Mouse (Mus musculus) CD4-positive, CD25-positive, alpha-beta regulatory T cell, adult 2 months (primary cell): ENCODE results near the gene Msx1.

Experiments
- DNase-seq: peaks from one replicate; pipeline ENCODE4 v3.0.0-alpha.2; 2012; ENCODE audit warnings: low read depth, low spot score

Msx1 gene

DNA sequence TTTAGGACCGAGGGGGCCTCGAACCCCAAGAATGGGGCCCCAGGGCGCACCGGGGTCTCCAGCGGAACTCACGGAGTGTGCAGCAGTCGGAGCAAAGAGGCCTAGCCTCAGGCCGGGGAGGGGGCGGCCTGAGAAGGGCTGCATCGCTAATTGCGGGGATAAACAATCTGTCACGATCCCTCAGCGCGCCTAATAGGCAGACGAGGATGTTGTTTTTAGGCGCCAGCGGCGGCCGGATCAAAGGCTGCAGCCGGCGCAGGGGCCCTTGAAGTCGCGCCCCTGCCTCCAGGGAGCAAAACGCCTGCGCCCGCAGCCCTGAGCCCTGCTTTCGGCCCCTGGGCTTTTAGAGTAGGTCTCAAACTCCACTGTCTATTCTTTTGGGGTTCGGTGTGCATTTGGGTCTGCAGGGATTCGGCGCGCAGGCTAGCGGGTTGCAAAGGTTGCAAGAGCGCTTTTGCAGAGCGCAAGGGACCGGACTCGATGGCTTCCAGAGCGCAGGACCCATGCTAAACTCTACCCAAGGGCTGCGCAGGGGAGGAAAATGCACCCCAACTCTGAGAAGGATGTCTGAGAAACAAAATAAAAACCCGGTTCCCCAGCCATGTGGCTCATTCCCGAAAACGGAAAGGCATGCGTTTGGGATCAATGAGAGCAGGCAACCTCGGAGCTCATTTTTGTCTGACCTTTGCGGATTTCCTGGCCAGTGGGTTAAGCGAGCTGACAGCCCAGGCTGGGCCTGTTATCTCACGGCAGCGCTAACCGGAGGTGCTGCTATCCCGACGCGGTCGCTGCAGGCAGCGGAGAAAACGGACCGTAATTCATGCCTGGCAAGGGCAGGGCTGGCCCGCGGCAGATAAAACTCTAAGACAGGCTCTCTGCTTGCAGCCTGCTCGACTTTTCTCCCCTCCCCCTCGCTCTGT is 2.6 kb upstream of the Msx1 start:
- no peak for DNase-seq

DNA sequence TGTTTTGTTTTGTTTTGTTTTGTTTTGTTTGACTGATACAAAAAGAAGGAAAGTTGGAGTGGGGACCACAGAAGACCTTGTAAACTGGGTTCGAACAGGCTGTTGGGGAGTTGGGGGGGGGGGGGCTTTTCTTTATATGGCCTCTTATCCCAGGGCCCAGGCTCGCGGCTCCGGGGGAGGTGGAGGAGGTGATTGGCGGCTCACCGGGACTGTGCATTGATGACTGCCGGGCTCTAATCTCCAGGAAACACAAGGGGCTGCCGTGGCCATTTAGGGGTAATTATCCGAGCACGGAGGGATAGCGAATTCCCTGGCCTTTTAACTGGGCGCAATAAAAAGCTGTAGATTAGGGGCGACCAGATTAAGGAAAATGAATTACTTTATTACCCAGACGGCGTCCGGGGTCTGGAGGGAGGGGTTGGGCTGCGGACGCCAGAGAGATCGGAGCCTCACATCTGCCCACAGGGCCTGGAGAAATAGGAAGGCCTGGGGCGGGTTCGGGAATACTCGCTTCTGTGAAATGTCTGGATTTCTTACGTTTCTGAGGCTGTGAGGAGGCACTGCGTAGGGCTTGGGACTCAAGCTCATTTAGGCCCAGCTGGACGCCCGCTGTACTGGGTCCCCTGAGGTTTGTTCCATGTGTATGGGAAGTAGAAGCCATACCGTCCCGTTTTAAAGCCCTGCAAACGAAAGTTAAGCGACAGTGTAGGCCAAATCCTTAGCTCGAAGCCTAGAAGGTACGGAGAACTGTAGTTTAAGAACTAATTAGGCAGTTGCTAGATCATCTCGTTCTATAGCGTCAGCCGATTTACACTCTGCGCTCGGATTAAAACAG is 1.4 kb upstream of the Msx1 start:
- DNase-seq = no peak

DNA sequence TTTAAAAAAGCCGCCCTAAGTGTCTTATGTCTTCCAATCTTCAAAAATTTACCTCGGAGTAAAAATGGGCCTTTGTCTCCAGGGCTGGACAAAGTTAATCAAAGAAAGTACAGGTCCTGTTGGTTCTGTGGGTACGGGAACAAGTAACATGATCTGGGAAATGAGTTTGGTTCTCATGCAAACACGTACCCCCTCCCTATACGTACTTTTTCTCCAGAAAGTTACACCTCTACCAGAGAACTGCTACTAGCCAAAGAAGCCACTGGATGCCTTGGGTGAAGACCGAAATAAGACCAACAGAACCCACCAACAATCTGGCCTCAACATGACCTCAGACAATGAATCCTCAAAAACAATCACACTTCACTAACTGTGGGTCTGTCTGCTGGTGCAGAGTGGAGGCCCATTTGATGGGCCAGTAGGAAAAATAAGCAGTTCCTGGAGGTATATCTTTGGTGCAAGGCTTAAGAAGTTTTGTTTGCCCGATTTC is 773 bp upstream of the Msx1 start:
- DNase-seq = no peak

DNA sequence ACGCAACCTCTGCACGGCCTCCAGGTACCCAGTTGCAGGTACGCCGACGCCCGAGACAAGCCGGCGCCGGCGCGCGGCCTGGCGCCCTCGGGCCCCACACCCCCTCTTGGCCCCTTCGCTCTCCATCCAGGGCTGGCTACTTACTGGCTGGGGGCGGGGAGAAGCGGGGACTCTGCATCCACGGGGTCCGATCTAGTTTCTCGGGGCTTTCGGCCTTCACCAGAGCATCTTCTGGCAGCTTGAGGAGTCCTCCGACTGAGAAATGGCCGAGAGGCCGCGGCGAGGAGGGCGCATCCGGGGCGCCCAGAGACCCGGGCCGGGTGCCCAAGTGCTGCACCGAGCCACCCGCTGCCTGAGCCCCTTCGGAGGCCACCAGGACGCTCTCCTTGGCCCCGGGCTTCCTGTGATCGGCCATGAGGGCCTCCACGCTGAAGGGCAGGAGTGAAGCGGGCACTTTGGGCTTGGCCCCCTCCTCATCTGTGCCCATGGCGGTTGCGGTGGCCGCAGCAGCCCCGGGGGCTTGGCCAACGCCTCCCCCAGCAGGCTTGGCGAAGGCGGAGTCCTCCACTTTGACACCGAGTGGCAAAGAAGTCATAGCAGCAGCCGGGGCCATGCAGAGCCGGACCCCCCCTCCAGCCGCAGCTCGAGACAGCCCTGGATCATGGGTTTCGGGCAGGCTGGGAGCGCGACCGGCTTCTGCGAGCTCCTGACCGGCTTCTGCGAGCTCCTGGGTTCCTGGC is 492 bp downstream of the Msx1 start:
- DNase-seq = no peak

DNA sequence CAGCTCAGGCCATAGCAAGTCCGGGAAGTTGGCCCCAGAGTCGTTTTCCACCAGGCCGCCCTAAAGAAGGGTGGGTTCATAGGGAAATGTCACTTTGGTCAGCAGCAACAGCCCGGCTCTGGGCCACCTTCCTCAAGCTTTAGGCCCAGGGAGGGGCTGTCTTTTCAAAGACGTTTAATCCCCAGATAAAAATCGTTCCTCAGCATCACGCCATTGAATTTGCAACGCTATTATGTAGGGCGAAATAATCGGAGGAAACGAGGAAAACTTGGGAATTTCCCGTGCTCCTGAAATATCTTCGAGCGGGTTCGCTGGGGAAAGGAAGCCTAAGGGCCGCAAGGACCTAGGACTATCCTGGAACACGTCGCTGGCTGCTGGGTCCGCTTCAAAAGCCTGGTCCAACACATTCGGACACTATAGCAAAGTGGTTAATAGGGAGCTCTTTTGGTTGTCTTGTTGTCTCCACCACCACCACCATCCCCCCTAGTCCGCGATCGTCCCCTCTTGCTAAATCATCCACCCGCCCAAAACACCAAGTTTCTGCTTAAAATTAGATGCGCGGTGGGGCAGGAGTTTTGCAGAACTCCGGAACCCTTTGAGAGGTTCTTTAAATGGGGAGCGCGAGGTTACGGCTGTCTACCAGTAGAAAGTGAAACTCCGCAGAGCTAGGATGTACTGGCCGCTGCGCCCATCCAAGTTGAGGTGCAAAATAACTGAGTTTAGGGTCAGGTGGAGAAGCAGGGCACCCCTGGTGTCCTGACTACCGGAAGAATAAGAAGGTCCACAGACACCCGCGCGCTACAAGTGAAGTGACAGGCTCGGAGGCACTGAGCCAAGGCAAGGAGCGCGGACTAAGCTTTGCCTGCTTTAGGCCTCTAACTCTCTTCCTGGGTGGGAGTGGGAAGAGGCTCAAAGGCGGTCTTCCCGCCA is 1.3 kb downstream of the Msx1 start:
- no peak for DNase-seq

DNA sequence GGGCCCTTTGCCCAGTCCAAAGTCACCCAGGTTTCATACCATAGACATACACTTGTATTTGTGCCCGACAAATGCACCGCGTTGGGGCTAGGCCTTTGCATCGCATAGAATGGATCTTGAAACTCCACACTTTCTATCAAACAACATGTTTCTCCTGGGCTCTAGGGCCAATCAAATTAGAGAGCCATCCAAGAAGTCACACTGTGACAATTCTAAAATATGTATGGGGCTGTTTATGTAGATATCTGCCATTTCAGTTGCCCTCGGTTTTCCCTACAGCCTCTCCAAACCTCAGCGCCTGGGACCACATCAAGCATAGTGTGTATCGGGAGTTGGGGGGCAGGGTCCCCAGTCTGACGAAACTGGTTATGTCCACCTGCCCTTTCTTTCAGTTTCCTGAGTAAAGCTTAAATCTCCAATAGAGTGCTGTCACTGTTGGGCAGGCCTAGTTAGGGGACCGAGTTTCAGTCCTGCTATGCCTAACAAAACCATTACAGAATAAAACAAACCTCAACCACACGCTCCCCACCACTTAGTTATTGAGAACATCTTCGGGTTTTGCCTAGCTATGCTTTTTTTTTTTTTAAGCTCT is 2.2 kb downstream of the Msx1 start:
- no peak for DNase-seq

DNA sequence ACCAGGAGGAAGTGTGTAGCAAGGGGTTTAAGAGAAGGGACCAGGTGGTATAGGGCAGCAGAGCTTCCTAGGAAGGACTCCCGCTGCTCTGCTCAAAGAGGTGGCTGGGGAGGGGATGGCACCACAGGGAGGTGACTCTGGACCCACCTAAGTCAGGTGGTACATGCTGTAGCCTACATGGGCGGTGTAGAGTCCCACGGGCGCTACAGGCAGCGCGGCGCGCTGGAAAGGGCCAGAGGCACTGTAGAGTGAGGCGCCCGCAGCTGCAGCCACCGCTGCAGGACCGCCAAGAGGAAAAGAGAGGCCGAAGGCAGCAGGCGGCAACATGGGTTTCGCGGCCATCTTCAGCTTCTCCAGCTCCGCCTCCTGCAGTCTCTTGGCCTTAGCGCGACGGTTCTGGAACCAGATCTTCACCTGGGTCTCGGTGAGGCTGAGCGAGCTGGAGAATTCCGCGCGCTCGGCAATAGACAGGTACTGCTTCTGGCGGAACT is 3.2 kb downstream of the Msx1 start:
- no peak for DNase-seq

DNA sequence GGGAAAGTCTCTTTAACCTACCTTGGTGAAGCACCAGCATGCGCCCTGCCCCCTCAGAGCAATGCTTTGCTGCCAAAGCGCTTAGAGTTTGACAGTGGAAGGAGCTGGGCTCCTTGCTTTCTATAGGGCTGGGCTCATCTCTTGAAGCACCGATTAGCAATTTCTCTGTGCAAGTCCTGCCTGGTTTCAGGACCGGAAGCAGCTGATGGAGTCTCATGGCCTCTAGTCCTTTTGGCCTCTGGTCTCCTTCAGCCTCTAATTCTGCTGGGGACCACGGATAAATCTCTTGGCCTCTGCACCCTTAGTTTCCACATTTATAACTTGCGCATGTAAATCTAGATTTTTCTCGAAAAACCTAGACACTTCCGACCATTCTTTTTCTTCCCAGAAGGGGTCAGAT is 3.7 kb downstream of the Msx1 start:
- no peak for DNase-seq

DNA sequence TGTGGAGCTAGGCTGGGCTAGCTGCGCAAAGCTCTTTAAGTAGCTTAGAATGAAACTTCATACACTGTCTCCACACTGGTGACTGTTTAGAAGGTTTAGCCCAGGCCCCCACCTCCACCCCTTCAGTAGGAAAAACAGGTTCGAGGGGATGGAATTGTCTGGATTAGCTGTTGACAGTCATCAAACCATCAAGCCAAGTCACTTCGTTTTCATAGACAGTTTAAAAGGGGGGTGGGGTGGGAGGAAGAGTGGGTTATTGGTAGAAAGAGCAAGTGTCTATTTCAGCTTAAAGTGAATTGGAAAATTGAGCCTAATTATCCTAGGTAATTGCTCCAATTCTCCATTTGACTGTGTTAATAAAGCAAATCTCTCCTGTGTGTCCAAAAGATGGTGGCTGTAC is 4.4 kb downstream of the Msx1 start:
- DNase-seq = no peak

DNA sequence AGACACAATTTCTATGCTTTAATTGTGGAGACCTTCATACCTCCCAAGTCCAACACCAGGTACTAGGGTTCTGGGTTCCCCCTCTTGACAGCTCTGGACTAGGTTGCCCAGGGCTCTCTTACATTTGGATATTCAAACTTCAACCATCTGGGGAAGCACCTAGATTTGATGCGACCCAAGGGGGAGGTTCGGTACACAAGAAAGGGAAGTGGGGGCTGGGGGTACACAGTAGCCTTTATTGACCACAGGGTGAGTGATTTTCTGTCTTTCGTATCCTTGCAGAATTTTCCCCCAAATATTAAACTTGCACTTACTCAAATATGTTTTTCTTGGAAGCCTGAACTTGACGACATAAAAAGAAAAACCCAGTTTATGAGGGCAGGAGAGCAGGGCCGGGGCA is 4.8 kb downstream of the Msx1 start:
- DNase-seq = no peak

DNA sequence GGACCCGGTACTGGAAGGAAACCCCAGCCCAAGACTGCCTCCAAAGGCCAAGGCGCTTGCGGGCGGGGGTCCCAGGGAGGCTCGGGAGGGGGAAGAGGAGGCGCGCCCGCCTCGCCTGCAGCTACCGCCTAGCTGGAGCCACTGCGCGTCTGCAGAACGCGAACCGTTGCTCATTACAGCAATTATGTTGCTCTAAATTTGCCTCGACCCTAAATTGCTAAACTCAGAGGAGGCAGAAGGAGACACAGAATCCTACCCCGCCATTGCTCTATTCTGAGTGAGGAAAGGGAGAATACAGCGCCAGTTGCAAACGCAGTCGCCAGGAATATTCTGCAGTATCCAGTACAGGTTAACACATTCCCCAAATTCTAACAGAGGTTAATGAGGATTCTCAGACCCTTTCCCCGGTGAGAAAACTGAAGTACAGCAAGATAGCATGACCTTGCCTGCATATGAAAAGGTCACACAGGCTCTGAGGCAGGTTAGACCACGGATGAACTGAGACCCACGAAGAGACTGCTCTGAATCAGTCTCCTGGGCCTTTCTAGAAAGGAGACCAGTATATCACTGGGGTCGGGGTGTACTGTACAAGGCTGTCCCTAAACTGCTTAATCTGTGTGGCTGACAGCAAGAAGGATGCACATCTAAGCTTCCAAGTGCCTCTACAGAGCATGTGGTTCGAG is 5.7 kb downstream of the Msx1 start:
- no peak for DNase-seq

DNA sequence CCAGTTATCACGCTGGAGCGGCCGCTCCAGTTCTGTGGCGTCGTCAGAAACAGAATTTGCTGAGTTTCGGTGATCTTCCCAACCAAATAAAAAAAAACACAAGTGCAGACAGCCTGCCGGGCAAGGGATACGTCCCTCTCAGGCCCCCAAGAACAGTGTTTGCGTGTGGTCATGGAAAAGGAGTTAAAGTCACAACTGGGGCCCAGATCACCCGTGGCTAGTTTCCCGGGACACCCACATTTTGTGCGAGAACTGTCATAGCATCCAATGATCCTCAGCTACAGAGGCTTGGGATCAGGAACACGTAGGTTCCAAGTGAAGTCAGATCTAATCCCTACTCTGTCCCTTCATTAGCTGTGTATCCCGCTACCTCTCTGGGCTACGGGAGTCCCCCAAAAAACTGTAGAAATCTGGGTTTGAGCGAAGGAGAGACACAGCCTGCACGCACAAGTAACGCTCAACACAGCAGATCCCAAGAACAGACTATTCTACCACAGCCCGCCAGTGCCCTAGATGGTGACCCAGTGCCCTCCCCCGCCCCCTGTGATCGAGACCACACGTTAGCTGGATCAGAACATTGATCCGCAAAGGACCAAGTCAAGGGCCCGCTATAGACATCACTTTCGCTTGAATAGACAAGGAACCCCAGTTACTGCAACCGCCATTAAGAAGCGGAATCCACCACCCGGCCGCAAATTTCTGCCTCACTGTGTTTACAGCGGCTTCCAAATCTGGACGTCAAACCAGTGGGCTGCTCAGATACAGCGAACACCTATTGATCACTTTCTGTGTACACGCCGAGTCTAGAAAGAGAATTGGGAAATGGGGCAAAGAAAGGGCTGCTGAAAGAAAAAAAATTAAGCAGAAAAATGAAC is 6.5 kb downstream of the Msx1 start:
- DNase-seq = no peak

DNA sequence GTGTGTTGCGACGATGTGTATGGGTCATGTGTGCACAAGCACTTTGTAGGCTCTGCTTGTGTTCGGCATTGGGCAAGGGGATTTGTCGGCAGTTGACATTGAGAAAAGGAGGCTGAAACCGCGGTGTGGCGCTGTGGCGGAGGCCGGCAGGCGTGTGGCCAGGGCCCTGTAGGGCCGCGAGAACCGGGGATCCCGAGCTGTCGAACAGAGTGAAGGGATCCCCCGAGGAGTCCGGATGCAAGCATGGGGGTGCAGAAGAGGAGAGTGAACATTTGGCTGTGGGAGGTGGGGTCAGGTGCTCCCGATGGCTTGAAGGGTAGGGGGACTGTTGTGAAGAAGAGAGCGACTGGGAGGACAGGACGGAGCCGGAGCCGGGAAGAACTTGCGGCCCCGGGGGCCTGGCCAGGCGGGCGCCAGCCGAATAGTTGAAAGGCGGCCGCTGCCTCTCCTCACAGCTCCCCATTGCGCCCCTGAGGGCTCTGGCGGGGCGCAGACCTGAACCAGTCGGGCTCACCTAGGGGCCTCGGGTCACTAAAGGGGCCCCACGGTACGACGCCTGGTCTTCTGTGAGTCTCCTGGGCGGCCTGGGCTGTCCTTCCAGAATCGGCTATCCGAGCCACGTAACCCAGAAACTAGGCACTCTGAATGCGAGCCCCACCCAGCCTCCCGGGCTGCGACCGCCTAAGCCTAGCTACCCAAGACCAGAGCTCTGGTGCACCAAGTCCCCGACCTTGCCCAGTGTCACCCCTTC is 7.3 kb downstream of the Msx1 start:
- no peak for DNase-seq

DNA sequence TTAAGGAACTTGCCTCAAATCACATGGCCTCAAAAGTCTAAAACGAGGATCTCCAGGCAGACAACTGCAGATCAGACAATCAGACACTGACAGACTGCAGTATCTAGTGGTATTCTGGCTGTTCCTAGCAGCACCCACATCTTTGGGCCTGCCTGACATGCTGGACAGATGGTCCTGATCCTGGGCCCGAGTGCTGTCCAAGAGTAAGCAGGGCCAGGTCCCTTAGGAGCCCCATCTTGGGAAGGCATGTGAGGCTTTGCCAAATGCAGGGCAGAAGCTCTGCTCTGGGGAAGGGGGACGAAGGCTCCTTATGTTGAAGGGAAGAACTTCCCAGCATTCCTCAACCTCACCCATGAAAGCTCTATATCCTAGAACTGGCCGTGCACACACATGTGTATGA is 8.5 kb downstream of the Msx1 start:
- no peak for DNase-seq

DNA sequence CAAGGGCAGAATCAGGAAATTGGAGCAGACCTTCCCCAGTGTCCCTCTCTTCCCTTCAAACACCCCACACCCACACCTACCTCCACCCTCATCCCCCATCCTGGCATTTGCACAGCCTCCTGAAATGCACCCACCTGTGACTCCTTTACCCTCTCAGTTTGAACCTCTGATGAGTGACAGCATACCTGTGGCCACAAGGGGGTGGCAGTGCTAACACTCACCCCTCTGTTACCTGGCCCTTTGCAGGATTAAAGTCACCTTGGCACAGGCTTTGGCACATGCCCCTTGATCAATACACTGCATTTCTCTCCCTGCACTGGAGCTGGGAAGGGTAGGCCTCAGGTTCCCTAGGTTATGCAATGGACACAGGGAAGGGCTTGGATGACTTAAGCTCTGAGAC is 10.2 kb downstream of the Msx1 start:
- DNase-seq = no peak

DNA sequence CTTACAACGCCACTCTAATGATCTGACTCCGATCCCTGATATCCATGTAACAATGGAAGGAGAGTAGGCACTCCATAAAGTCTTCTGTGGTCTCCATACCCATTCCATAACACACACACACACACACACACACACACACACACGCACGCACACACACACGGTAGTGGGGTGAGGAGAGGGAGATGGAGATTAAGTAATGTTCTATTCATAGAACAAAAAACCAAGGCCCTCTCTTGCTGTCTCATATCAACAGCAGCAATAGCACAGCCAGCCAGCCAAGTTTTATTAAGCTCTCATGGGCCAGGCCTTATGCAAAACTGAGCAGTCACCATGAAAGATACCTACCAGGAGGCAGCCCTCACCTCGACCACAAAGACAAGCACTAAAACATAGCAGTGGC is 19.1 kb downstream of the Msx1 start:
- no peak for DNase-seq

DNA sequence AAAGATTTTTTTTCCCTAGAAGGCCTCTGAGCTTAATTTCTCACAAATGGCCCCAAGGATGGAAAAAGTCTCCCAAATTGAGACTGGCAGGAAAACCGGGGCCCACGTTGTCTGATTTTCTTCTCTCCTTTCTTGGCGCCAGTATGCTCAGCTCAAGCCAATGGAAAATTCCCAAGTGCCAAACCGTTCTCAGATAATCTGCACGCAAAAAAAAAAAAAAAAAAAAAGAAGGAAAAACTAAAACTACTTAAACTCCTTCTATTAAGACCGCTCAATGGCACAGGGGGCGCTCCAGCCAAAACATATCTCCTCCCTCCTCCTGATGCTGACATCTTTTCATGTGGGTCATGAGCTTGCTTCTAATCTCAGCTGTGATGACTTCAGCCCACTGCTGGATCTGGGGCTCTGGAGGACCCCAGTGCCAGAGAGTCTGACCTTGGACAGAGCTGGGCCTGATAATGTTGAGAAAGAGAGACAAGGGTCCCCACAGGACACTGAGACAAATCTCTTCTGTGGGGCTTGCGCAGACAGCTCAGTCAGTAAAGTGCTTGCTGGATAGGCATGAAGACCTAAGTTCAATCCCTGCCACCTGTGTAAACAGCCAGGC is 19.8 kb downstream of the Msx1 start:
- DNase-seq = no peak

DNA sequence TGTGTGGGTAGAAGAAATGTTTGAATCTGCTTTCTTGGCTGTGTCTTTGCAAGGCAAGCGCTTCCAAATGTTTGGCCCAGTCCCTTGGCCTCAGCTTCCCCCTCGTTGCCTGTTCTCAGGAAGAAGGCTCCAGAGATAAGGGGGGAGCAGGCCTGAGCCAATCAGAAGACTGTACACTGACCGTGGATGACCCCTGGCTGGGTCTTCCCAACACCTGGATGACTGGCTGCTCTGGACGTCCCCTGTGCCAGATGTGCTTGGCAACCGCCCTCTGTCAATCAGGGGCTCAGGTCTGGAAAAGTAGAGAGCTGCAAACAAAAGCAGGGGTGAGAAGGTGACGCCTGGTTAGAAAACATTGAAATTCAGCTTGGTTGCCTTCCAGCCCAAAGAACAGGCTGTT is 27.1 kb downstream of the Msx1 start:
- no peak for DNase-seq
